11 mouse cellular contexts compared by ENCODE assay signal in the genomic region with DNA sequence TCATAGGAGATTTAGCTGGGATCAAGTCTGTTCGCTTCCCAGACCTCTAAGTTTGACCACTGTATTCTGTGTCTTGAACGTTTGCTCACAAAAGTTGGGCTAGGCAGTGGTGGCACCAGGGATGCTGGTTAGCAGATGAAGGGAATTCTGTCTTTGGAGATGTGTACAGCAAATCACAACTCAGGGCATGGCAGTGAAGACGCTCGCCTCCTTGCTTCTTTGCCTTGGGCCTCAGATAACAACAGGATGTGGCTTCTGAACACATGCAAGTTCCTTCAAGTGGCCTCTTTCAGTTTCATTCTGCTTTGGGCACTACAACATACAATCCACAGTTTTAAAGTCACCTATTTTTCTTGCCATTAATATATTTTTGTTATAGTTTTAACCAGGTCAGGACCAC. TPM values are rescaled to one million over a fixed set of nuclear protein-coding genes. Genes with fewer than 3 reads are reported as not detected.
A peak's percentile ranks its signal among the peaks of the same experiment; 100 is the strongest.
DNase-seq lines count a peak whose midpoint lies in the region; TF ChIP-seq lines count a peak whose summit lies in the region.
"Had no signal": no experiment of that assay in that cellular context is flagged by ENCODE, and none has a peak within 500 bp of the region (broad histone marks: within the 10 kb centered on the region; RNA-seq: fewer than 3 reads in every experiment).

No protein-coding gene starts in this region.

- H3K36me3 ChIP-seq in forebrain, embryonic 10.5 days (replicated peaks): no peaks in the 10 kb centered on the region

- no peaks in the 10 kb centered on the region for H3K27me3 ChIP-seq in forebrain, embryonic 10.5 days (ENCODE audit: poor library complexity, severe bottlenecking)
- H3K27me3 ChIP-seq: Patski had no signal

- TF ChIP-seq CTCF in layer of hippocampus, adult 2 months (conservative IDR thresholded peaks at IDR 0.05): no peak
- TF ChIP-seq CTCF in cortical plate, adult 2 months (IDR thresholded peaks at IDR 0.05; ENCODE audit: extremely low read depth, insufficient read depth, low read length): no peak

- H3K9me3 ChIP-seq in forebrain, embryonic 10.5 days: no peaks in the 10 kb centered on the region

- H3K27ac ChIP-seq in layer of hippocampus, adult 2 months: peak overlapping the region; percentile 65; the same call in 1 of the 2 replicates
- H3K27ac ChIP-seq in cortical plate, adult 2 months (ENCODE audit: insufficient read depth, low read length): peak overlapping the region; percentile 55; the same call in 1 of the 2 replicates
- no peak overlapping the region for H3K27ac ChIP-seq in forebrain, embryonic 10.5 days

- peaks cover 4% of the 10 kb centered on the region for H3K4me1 ChIP-seq in cortical plate, adult 2 months (ENCODE audit: control insufficient read depth, insufficient read depth, low read length)
- peaks cover 25% of the 10 kb centered on the region for H3K4me1 ChIP-seq in forebrain, embryonic 10.5 days

- DNase-seq in layer of hippocampus, adult 2 months (ENCODE audit: low spot score in 2 of 2): no peak
- no peak for DNase-seq in layer of hippocampus, adult 8-10 months (ENCODE audit: low spot score in 2 of 2)
- DNase-seq in lung, postnatal 36 days: peak; percentile 68
- DNase-seq in thymus, postnatal 10 days (ENCODE audit: low spot score in 2 of 2): peak; percentile 51 to 58
- DNase-seq in gastrocnemius, postnatal 25 days: no peak
- DNase-seq in forebrain, embryonic 10.5 days (ENCODE audit: extremely low spot score, low spot score): no peak
- no peak for DNase-seq in right cerebral cortex, postnatal 14 days

- H3K4me3 ChIP-seq in layer of hippocampus, adult 2 months: no peak overlapping the region
- H3K4me3 ChIP-seq in cortical plate, adult 2 months (ENCODE audit: insufficient read depth, low read length): no peak overlapping the region
- no peak overlapping the region for H3K4me3 ChIP-seq in forebrain, embryonic 10.5 days

- TF ChIP-seq POLR2A in cortical plate, adult 2 months (IDR thresholded peaks at IDR 0.05; ENCODE audit: extremely low read depth, insufficient read depth, low read length): no peak

- WGBS in forebrain, embryonic 10.5 days: 80% methylated on average over 4 of the region's 4 CpGs

RNA-seq across cellular contexts. Expression of a gene that starts 19.8 kb away (rescaled TPM):
- not detected for total RNA-seq in layer of hippocampus, adult 2 months (2021)
- total RNA-seq in layer of hippocampus, adult 8-10 months (2022): not detected
- polyA plus RNA-seq in cortical plate, adult 2 months (2012; rRNA removed): not detected in 2 replicates
- total RNA-seq in gastrocnemius, postnatal 25 days (2021): not detected
- polyA plus RNA-seq in forebrain, embryonic 10.5 days (2016; fragmentation: Nextera tagmentation; extraction: Ambion mirVana): not detected in 2 replicates
- total RNA-seq: layer of hippocampus, postnatal 10 days had no signal
- polyA plus RNA-seq: forebrain, embryonic 11.5 days; Patski had no signal

Comparison
In these comparisons a context has a peak if more than half of its experiments do, and no peak if none do; other contexts are left out.
1. DNase-seq: peak in lung, postnatal 36 days (single experiment) and thymus, postnatal 10 days (2 of 2); none in layer of hippocampus, adult 2 months (0 of 2), layer of hippocampus, adult 8-10 months (0 of 2), gastrocnemius, postnatal 25 days (single experiment), forebrain, embryonic 10.5 days (single experiment) and right cerebral cortex, postnatal 14 days (single experiment).